Mouse (Mus musculus): ENCODE measurements around the gene 4921530L21Rik. TPM values are rescaled to one million over a fixed set of nuclear protein-coding genes. Genes with fewer than 3 reads are reported as not detected.

The 4921530L21Rik gene
- not detected in 2 replicates for polyA plus RNA-seq (2015; fragmentation: Nextera tagmentation; extraction: Ambion mirVana)

GRCm38 (mm10) chr14:95880954-95881353 is at the start of gene 4921530L21Rik:
Gene 4921530L21Rik, plus strand, starts transcription at chr14:95881254.
- 100% methylated on average over 1 of the region's 1 CpGs for WGBS
- no peak for ATAC-seq (ENCODE audit: low FRiP score)
- H3K4me3 ChIP-seq: no peak within 1 kb of the TSS
- no peak within 1 kb of the TSS for H3K27ac ChIP-seq
- no peaks in the 10 kb centered on the region for H3K9me3 ChIP-seq
- no peaks in the 10 kb centered on the region for H3K36me3 ChIP-seq
- no peak within 1 kb of the TSS for H3K4me2 ChIP-seq
- H3K27me3 ChIP-seq: no peaks in the 10 kb centered on the region
- H3K9ac ChIP-seq: no peak within 1 kb of the TSS
- H3K4me1 ChIP-seq (replicated peaks): peaks cover 3% of the 10 kb centered on the region; the same call in 1 of the 2 replicates

- no peak overlapping the region for H3K9ac ChIP-seq
- no peaks in the 10 kb centered on the region for H3K27me3 ChIP-seq
- no peaks in the 10 kb centered on the region for H3K9me3 ChIP-seq
- no peaks in the 10 kb centered on the region for H3K4me1 ChIP-seq (replicated peaks)
- no peaks in the 10 kb centered on the region for H3K36me3 ChIP-seq
- WGBS: 68% methylated on average over 3 of the region's 3 CpGs
- H3K27ac ChIP-seq: no peak overlapping the region
- no peak overlapping the region for H3K4me3 ChIP-seq
- ATAC-seq (ENCODE audit: low FRiP score): no peak
- H3K4me2 ChIP-seq: no peak overlapping the region
Measured at GRCm38 (mm10) chr14:95833866-95834265, 47.2 kb upstream of the 4921530L21Rik start.

GRCm38 (mm10) chr14:95862981-95863380 is 18.1 kb upstream of the 4921530L21Rik start:
- 90% methylated on average over 3 of the region's 3 CpGs for WGBS
- Histone ChIP-seq H3K4me1 (replicated peaks) (no peaks in the 10 kb centered on the region), H3K36me3 (no peaks in the 10 kb centered on the region), H3K4me2 (no peak overlapping the region), H3K27me3 (no peaks in the 10 kb centered on the region), H3K9ac (no peak overlapping the region), H3K27ac (no peak overlapping the region), H3K4me3 (no peak overlapping the region), H3K9me3 (no peaks in the 10 kb centered on the region)
- ATAC-seq (ENCODE audit: low FRiP score): no peak

GRCm38 (mm10) chr14:95865676-95866416 is 15.2 kb upstream of the 4921530L21Rik start:
- H3K4me2 ChIP-seq: no peak overlapping the region
- H3K9me3 ChIP-seq: no peaks in the 10 kb centered on the region
- H3K36me3 ChIP-seq: no peaks in the 10 kb centered on the region
- WGBS: 69% methylated on average over 7 of the region's 7 CpGs
- peak; percentile 84 for ATAC-seq (ENCODE audit: low FRiP score)
- H3K4me3 ChIP-seq: no peak overlapping the region
- H3K27ac ChIP-seq: no peak overlapping the region
- H3K9ac ChIP-seq: no peak overlapping the region
- no peaks in the 10 kb centered on the region for H3K27me3 ChIP-seq
- H3K4me1 ChIP-seq (replicated peaks): no peaks in the 10 kb centered on the region

GRCm38 (mm10) chr14:95872020-95872419 is 9.0 kb upstream of the 4921530L21Rik start:
- Histone ChIP-seq H3K9me3 (no peaks in the 10 kb centered on the region), H3K27ac (no peak overlapping the region), H3K9ac (no peak overlapping the region), H3K4me2 (no peak overlapping the region), H3K36me3 (no peaks in the 10 kb centered on the region), H3K27me3 (no peaks in the 10 kb centered on the region), H3K4me1 (replicated peaks) (no peaks in the 10 kb centered on the region), H3K4me3 (no peak overlapping the region)
- no peak for ATAC-seq (ENCODE audit: low FRiP score)
- 71% methylated on average over 5 of the region's 5 CpGs for WGBS

- Histone ChIP-seq H3K27me3 (no peaks in the 10 kb centered on the region), H3K36me3 (no peaks in the 10 kb centered on the region), H3K27ac (no peak overlapping the region), H3K4me1 (replicated peaks) (peaks cover 3% of the 10 kb centered on the region; the same call in 1 of the 2 replicates), H3K9ac (no peak overlapping the region), H3K9me3 (no peaks in the 10 kb centered on the region), H3K4me3 (no peak overlapping the region), H3K4me2 (no peak overlapping the region)
- WGBS: 51% methylated on average over 3 of the region's 3 CpGs
- ATAC-seq (ENCODE audit: low FRiP score): peak; percentile 65
Measured at GRCm38 (mm10) chr14:95876785-95877510, 4.1 kb upstream of the 4921530L21Rik start.

- H3K36me3 ChIP-seq: no peaks in the 10 kb centered on the region
- peaks cover 3% of the 10 kb centered on the region; the same call in 1 of the 2 replicates for H3K4me1 ChIP-seq (replicated peaks)
- no peak for ATAC-seq (ENCODE audit: low FRiP score)
- no peak overlapping the region for H3K4me3 ChIP-seq
- no peaks in the 10 kb centered on the region for H3K27me3 ChIP-seq
- no peak overlapping the region for H3K9ac ChIP-seq
- 83% methylated on average over 1 of the region's 1 CpGs for whole genome bisulfite sequencing
- H3K9me3 ChIP-seq: no peaks in the 10 kb centered on the region
- no peak overlapping the region for H3K4me2 ChIP-seq
- no peak overlapping the region for H3K27ac ChIP-seq
Measured at GRCm38 (mm10) chr14:95877548-95877947, 3.5 kb upstream of the 4921530L21Rik start.

GRCm38 (mm10) chr14:95899458-95899857 is 18.4 kb downstream of the 4921530L21Rik start:
- peak; percentile 46; the same call in 1 of the 2 replicates for ATAC-seq (ENCODE audit: low FRiP score)
- Histone ChIP-seq H3K4me1 (replicated peaks) (0 out of 2 replicates have a peak, but pooled peaks cover 3% of the 10 kb centered on the region), H3K27me3 (no peaks in the 10 kb centered on the region), H3K9ac (no peak overlapping the region), H3K36me3 (no peaks in the 10 kb centered on the region), H3K4me3 (no peak overlapping the region), H3K4me2 (no peak overlapping the region), H3K27ac (no peak overlapping the region), H3K9me3 (no peaks in the 10 kb centered on the region)
- 29% methylated on average over 6 of the region's 6 CpGs for WGBS

- no peak overlapping the region for H3K4me3 ChIP-seq
- no peaks in the 10 kb centered on the region for H3K9me3 ChIP-seq
- no peak overlapping the region for H3K27ac ChIP-seq
- no peaks in the 10 kb centered on the region for H3K4me1 ChIP-seq (replicated peaks)
- no peaks in the 10 kb centered on the region for H3K27me3 ChIP-seq
- 96% methylated on average over 1 of the region's 1 CpGs for WGBS
- H3K4me2 ChIP-seq: no peak overlapping the region
- no peaks in the 10 kb centered on the region for H3K36me3 ChIP-seq
- no peak for ATAC-seq (ENCODE audit: low FRiP score)
- H3K9ac ChIP-seq: no peak overlapping the region
Measured at GRCm38 (mm10) chr14:95904591-95905095, 23.6 kb downstream of the 4921530L21Rik start.

GRCm38 (mm10) chr14:95913293-95913692 is 32.2 kb downstream of the 4921530L21Rik start:
- no peaks in the 10 kb centered on the region for H3K36me3 ChIP-seq
- no peak overlapping the region for H3K9ac ChIP-seq
- ATAC-seq (ENCODE audit: low FRiP score): no peak
- H3K4me1 ChIP-seq (replicated peaks): no peaks in the 10 kb centered on the region
- H3K27me3 ChIP-seq: no peaks in the 10 kb centered on the region
- H3K27ac ChIP-seq: no peak overlapping the region
- no peak overlapping the region for H3K4me2 ChIP-seq
- no peaks in the 10 kb centered on the region for H3K9me3 ChIP-seq
- no peak overlapping the region for H3K4me3 ChIP-seq
- WGBS: 85% methylated on average over 2 of the region's 2 CpGs

- Histone ChIP-seq H3K9ac (no peak overlapping the region), H3K4me1 (replicated peaks) (no peaks in the 10 kb centered on the region), H3K27ac (no peak overlapping the region), H3K4me3 (no peak overlapping the region), H3K27me3 (no peaks in the 10 kb centered on the region), H3K9me3 (no peaks in the 10 kb centered on the region), H3K4me2 (no peak overlapping the region), H3K36me3 (no peaks in the 10 kb centered on the region)
- 90% methylated on average over 1 of the region's 1 CpGs for WGBS
- ATAC-seq (ENCODE audit: low FRiP score): no peak
Measured at GRCm38 (mm10) chr14:95926742-95927141, 45.7 kb downstream of the 4921530L21Rik start.

Data from hindbrain, embryonic 13.5 days (tissue).